Mouse (Mus musculus): Measurements from ENCODE around the gene Mael.

The Mael gene

GRCm38 (mm10) chr1:166205159-166205558, 33.4 kb downstream of the Mael start:
- DNase-seq (ENCODE audit: low spot score), result no peak

GRCm38 (mm10) chr1:166204171-166204570, 34.4 kb downstream of the Mael start:
- DNase-seq (ENCODE audit: low spot score), result no peak

- DNase-seq (ENCODE audit: low spot score), result no peak
These were observed 48.7 kb downstream of the Mael start for GRCm38 (mm10) chr1:166189821-166190220.

- DNase-seq (ENCODE audit: low spot score), result no peak
These were observed 53.2 kb downstream of the Mael start for GRCm38 (mm10) chr1:166185357-166185756.

- no peak for DNase-seq (ENCODE audit: low spot score)
These were observed 53.9 kb downstream of the Mael start for GRCm38 (mm10) chr1:166184391-166185229.

GRCm38 (mm10) chr1:166182952-166183627, 55.5 kb downstream of the Mael start:
- peak; percentile 30 for DNase-seq (ENCODE audit: low spot score)

GRCm38 (mm10) chr1:166181510-166181909, 57.0 kb downstream of the Mael start:
- no peak for DNase-seq (ENCODE audit: low spot score)

- DNase-seq (ENCODE audit: low spot score), result no peak
These were observed 64.9 kb downstream of the Mael start for GRCm38 (mm10) chr1:166173621-166174020.

- no peak for DNase-seq (ENCODE audit: low spot score)
These were observed 65.6 kb downstream of the Mael start for GRCm38 (mm10) chr1:166172992-166173391.

- DNase-seq (ENCODE audit: low spot score), result no peak
These were observed 67.7 kb downstream of the Mael start for GRCm38 (mm10) chr1:166170852-166171251.

- DNase-seq (ENCODE audit: low spot score), result no peak
These were observed 68.8 kb downstream of the Mael start for GRCm38 (mm10) chr1:166169713-166170112.

GRCm38 (mm10) chr1:166168017-166168416, 70.5 kb downstream of the Mael start:
- no peak for DNase-seq (ENCODE audit: low spot score)

- DNase-seq (ENCODE audit: low spot score), result no peak
These were observed 71.1 kb downstream of the Mael start for GRCm38 (mm10) chr1:166167405-166167804.

- no peak for DNase-seq (ENCODE audit: low spot score)
These were observed 73.4 kb downstream of the Mael start for GRCm38 (mm10) chr1:166165159-166165558.

- no peak for DNase-seq (ENCODE audit: low spot score)
These were observed 74.0 kb downstream of the Mael start for GRCm38 (mm10) chr1:166164580-166164979.

GRCm38 (mm10) chr1:166160569-166161445, 77.7 kb downstream of the Mael start:
- peak; percentile 73 for DNase-seq (ENCODE audit: low spot score)

- DNase-seq (ENCODE audit: low spot score), result no peak
These were observed 78.4 kb downstream of the Mael start for GRCm38 (mm10) chr1:166160111-166160510.

GRCm38 (mm10) chr1:166158664-166159063, 79.9 kb downstream of the Mael start:
- no peak for DNase-seq (ENCODE audit: low spot score)

- DNase-seq (ENCODE audit: low spot score), result no peak
These were observed 80.8 kb downstream of the Mael start for GRCm38 (mm10) chr1:166157712-166158111.

- no peak for DNase-seq (ENCODE audit: low spot score)
These were observed 83.4 kb downstream of the Mael start for GRCm38 (mm10) chr1:166155113-166155494.

GRCm38 (mm10) chr1:166154162-166155112, 84.1 kb downstream of the Mael start:
- peak; percentile 76 for DNase-seq (ENCODE audit: low spot score)
